Mouse (Mus musculus) kidney, adult 2 months (tissue): ENCODE measurements around the gene Rora. TPM values are rescaled to one million over a fixed set of nuclear protein-coding genes. Genes with fewer than 3 reads are reported as not detected.

Experiments used
- DNase-seq: peaks from one replicate; pipeline ENCODE4 v3.0.0; 2021
- H3K27ac ChIP-seq: fragments of 200-500 bp; 2 replicates; pipeline ENCODE4 v1.5.1; 2012; ENCODE audit warnings: low read depth, low read length, control low read depth, inconsistent platforms; ENCODE audit not compliant: insufficient read depth
- H3K27me3 ChIP-seq: fragments of 200-500 bp; replicated peaks from 2 replicates; pipeline ENCODE4 v1.6.1; 2012; ENCODE audit warnings: mild to moderate bottlenecking, moderate library complexity, low read length, inconsistent platforms; ENCODE audit not compliant: control insufficient read depth, insufficient read depth
- H3K36me3 ChIP-seq: fragments of 200-500 bp; 2 replicates; pipeline ENCODE4 v1.6.1; 2012; ENCODE audit warnings: mild to moderate bottlenecking, moderate library complexity, low read length, inconsistent platforms; ENCODE audit not compliant: control insufficient read depth, insufficient read depth
- H3K4me1 ChIP-seq: fragments of 200-500 bp; 2 replicates; pipeline ENCODE4 v1.6.1; 2011; ENCODE audit warnings: low read length; ENCODE audit not compliant: control insufficient read depth, insufficient read depth
- H3K4me3 ChIP-seq: fragments of 200-500 bp; 2 replicates; pipeline ENCODE4 v1.5.1; 2011; ENCODE audit warnings: mild to moderate bottlenecking, low read depth, low read length, control low read depth; ENCODE audit not compliant: insufficient read depth
- CTCF ChIP-seq: fragments of 200-500 bp; conservative IDR thresholded peaks from 2 replicates; pipeline ENCODE4 v1.5.1; 2011; ENCODE audit warnings: low read depth, mild to moderate bottlenecking, control low read depth, low read length, moderate library complexity, mixed read lengths; ENCODE audit not compliant: insufficient read depth, insufficient read length
- POLR2A ChIP-seq: fragments of 200-500 bp; IDR thresholded peaks from one replicate; pipeline ENCODE4 v1.6.1; 2011; ENCODE audit warnings: low read depth, low read length, control low read depth
- WGBS: fragments of 180-500 bp; shearing (Covaris S2); methylation state at CpG from one replicate; pipeline ENCODE4 v1.1.7; 2018; 5-methylcytosine and 5-hydroxymethylcytosine counted together
- polyA plus RNA-seq: library from polyadenylated mRNA; depleted of rRNA; stranded (reverse); fragments of >200 nt; gene quantifications from 2 replicates; pipeline ENCODE4 v1.2.3, GENCODE M21; 2012

Rora gene
- polyA plus RNA-seq, 1 experiment = 15.5 TPM

GRCm38 (mm10) chr9:68656796-68657130 is 3.2 kb downstream of the Rora start:
- no peak for DNase-seq
- H3K4me3 ChIP-seq = no peak overlapping the region
- TF ChIP-seq POLR2A (no peak), CTCF (no peak)
- 81% methylated on average over 6 of the region's 6 CpGs for WGBS
- H3K27ac ChIP-seq = no peak overlapping the region
- H3K4me1 ChIP-seq = no peaks in the 10 kb centered on the region
- H3K27me3 ChIP-seq = no peaks in the 10 kb centered on the region
- H3K36me3 ChIP-seq = no peaks in the 10 kb centered on the region

- H3K4me3 ChIP-seq = no peak overlapping the region
- TF ChIP-seq CTCF (no peak), POLR2A (no peak)
- no peak overlapping the region for H3K27ac ChIP-seq
- no peaks in the 10 kb centered on the region for H3K36me3 ChIP-seq
- H3K4me1 ChIP-seq = no peaks in the 10 kb centered on the region
- 68% methylated on average over 3 of the region's 3 CpGs for WGBS
- no peaks in the 10 kb centered on the region for H3K27me3 ChIP-seq
- DNase-seq = no peak
Measured at GRCm38 (mm10) chr9:68670731-68671130, 17.1 kb downstream of the Rora start.

- no peaks in the 10 kb centered on the region for H3K36me3 ChIP-seq
- no peak overlapping the region for H3K4me3 ChIP-seq
- no peaks in the 10 kb centered on the region for H3K27me3 ChIP-seq
- no peak for TF ChIP-seq POLR2A
- TF ChIP-seq CTCF = no peak
- H3K4me1 ChIP-seq = no peaks in the 10 kb centered on the region
- DNase-seq = no peak
- H3K27ac ChIP-seq = no peak overlapping the region
- WGBS = 40% methylated on average over 5 of the region's 5 CpGs
Measured at GRCm38 (mm10) chr9:68672459-68672858, 18.9 kb downstream of the Rora start.

- TF ChIP-seq POLR2A = no peak
- no peak for TF ChIP-seq CTCF
- no peak overlapping the region for H3K4me3 ChIP-seq
- no peak overlapping the region for H3K27ac ChIP-seq
- no peaks in the 10 kb centered on the region for H3K4me1 ChIP-seq
- H3K27me3 ChIP-seq = no peaks in the 10 kb centered on the region
- H3K36me3 ChIP-seq = no peaks in the 10 kb centered on the region
- WGBS = 38% methylated on average over 1 of the region's 1 CpGs
- no peak for DNase-seq
Measured at GRCm38 (mm10) chr9:68673221-68673620, 19.6 kb downstream of the Rora start.

GRCm38 (mm10) chr9:68679871-68680374 is 26.3 kb downstream of the Rora start:
- no peak for DNase-seq
- Histone ChIP-seq H3K27me3 (no peaks in the 10 kb centered on the region), H3K4me1 (no peaks in the 10 kb centered on the region), H3K4me3 (no peak overlapping the region), H3K27ac (no peak overlapping the region), H3K36me3 (no peaks in the 10 kb centered on the region)
- 91% methylated on average over 12 of the region's 12 CpGs for WGBS
- TF ChIP-seq CTCF (no peak), POLR2A (no peak)

- Histone ChIP-seq H3K27ac (no peak overlapping the region), H3K36me3 (no peaks in the 10 kb centered on the region), H3K4me1 (no peaks in the 10 kb centered on the region), H3K4me3 (no peak overlapping the region), H3K27me3 (no peaks in the 10 kb centered on the region)
- DNase-seq = no peak
- no peak for TF ChIP-seq CTCF
- no peak for TF ChIP-seq POLR2A
- 61% methylated on average over 3 of the region's 3 CpGs for WGBS
Measured at GRCm38 (mm10) chr9:68683938-68684337, 30.4 kb downstream of the Rora start.

- DNase-seq = no peak
- H3K4me3 ChIP-seq = no peak overlapping the region
- no peaks in the 10 kb centered on the region for H3K36me3 ChIP-seq
- H3K27me3 ChIP-seq = no peaks in the 10 kb centered on the region
- no peak overlapping the region for H3K27ac ChIP-seq
- 79% methylated on average over 5 of the region's 5 CpGs for WGBS
- no peaks in the 10 kb centered on the region for H3K4me1 ChIP-seq
- TF ChIP-seq CTCF (no peak), POLR2A (no peak)
Measured at GRCm38 (mm10) chr9:68685562-68685961, 32.0 kb downstream of the Rora start.
